Mouse (Mus musculus) liver, adult 2 months (tissue): ENCODE measurements around the gene Rnf34. TPM values are rescaled to one million over a fixed set of nuclear protein-coding genes. Genes with fewer than 3 reads are reported as not detected.

ENCODE experiments used
- DNase-seq: peaks from one replicate; pipeline ENCODE4 v3.0.0-alpha.2; 2011; ENCODE audit warnings: low read depth, low spot score; ENCODE audit errors: extremely low read depth
- H3K27ac ChIP-seq: fragments of 200-500 bp; replicated peaks from 2 replicates; pipeline ENCODE4 v1.5.1; 2012; ENCODE audit warnings: low read depth, mild to moderate bottlenecking, control low read depth, inconsistent platforms, low read length; ENCODE audit not compliant: insufficient read depth
- H3K27me3 ChIP-seq: fragments of 200-500 bp; 2 replicates; pipeline ENCODE4 v1.6.1; 2012; ENCODE audit warnings: mild to moderate bottlenecking, moderate library complexity, low read length, inconsistent platforms; ENCODE audit not compliant: control insufficient read depth, insufficient read depth
- H3K36me3 ChIP-seq: fragments of 200-500 bp; 2 replicates; pipeline ENCODE4 v1.6.1; 2012; ENCODE audit warnings: low read length, inconsistent platforms; ENCODE audit not compliant: control insufficient read depth, insufficient read depth
- H3K4me1 ChIP-seq: fragments of 200-500 bp; 2 replicates; pipeline ENCODE4 v1.6.1; 2011; ENCODE audit warnings: low read length; ENCODE audit not compliant: control insufficient read depth, insufficient read depth
- H3K4me3 ChIP-seq: fragments of 200-500 bp; 2 replicates; pipeline ENCODE4 v1.5.1; 2011; ENCODE audit warnings: low read depth, mild to moderate bottlenecking, control low read depth, low read length, moderate library complexity; ENCODE audit not compliant: insufficient read depth
- H3K79me2 ChIP-seq: fragments of 200-500 bp; 2 replicates; pipeline ENCODE4 v1.6.1; 2012; ENCODE audit warnings: inconsistent platforms, mild to moderate bottlenecking, low read length, moderate library complexity; ENCODE audit not compliant: control insufficient read depth, insufficient read depth
- H3K9ac ChIP-seq: fragments of 200-500 bp; 2 replicates; pipeline ENCODE4 v1.6.1; 2012; ENCODE audit warnings: low read depth, mild to moderate bottlenecking, control low read depth, inconsistent platforms, low read length
- CTCF ChIP-seq: fragments of 200-500 bp; IDR thresholded peaks from 2 replicates; pipeline ENCODE4 v1.5.1; 2011; ENCODE audit warnings: low read depth, low read length, control low read depth
- POLR2A ChIP-seq: fragments of 200-500 bp; IDR thresholded peaks from 2 replicates; pipeline ENCODE4 v1.6.1; 2011; ENCODE audit warnings: low read length, control low read depth; ENCODE audit not compliant: insufficient read depth; ENCODE audit errors: extremely low read depth
- WGBS: fragments of 180-500 bp; shearing (Covaris S2); methylation state at CpG from one replicate; pipeline ENCODE4 v1.1.7; 2018; 5-methylcytosine and 5-hydroxymethylcytosine counted together
- polyA plus RNA-seq: library from polyadenylated mRNA; depleted of rRNA; stranded (reverse); fragments of >200 nt; gene quantifications from 2 replicates; pipeline ENCODE4 v1.2.3, GENCODE M21; 2012
- total RNA-seq: library from RNA; depleted of rRNA; stranded (reverse); fragments of >200 nt; gene quantifications from 2 replicates; pipeline ENCODE4 v1.2.3, GENCODE M21; 2014

The Rnf34 gene
- total and polyA plus RNA-seq, 2 experiments = 3.4 to 5.3 TPM

GRCm38 (mm10) chr5:122894821-122895220 is 45.0 kb downstream of the Rnf34 start:
- Histone ChIP-seq H3K79me2 (peaks cover 12% of the 10 kb centered on the region; the same call in 1 of the 2 replicates), H3K4me3 (no peak overlapping the region), H3K27ac (no peak overlapping the region), H3K27me3 (no peaks in the 10 kb centered on the region), H3K9ac (no peak overlapping the region), H3K4me1 (peaks cover 7% of the 10 kb centered on the region), H3K36me3 (no peaks in the 10 kb centered on the region)
- DNase-seq = no peak
- no peak for TF ChIP-seq POLR2A
- TF ChIP-seq CTCF = no peak
- 67% methylated on average over 4 of the region's 4 CpGs for whole genome bisulfite sequencing

- H3K4me3 ChIP-seq = no peak overlapping the region
- no peaks in the 10 kb centered on the region for H3K27me3 ChIP-seq
- no peak overlapping the region for H3K27ac ChIP-seq
- H3K4me1 ChIP-seq = peaks cover 12% of the 10 kb centered on the region
- no peak for DNase-seq
- no peak for TF ChIP-seq POLR2A
- TF ChIP-seq CTCF = no peak
- H3K9ac ChIP-seq = no peak overlapping the region
- peaks cover 6% of the 10 kb centered on the region; the same call in 1 of the 2 replicates for H3K79me2 ChIP-seq
- no peaks in the 10 kb centered on the region for H3K36me3 ChIP-seq
- 93% methylated on average over 6 of the region's 6 CpGs for WGBS
These were observed 48.3 kb downstream of the Rnf34 start for GRCm38 (mm10) chr5:122898153-122898552.

DNA sequence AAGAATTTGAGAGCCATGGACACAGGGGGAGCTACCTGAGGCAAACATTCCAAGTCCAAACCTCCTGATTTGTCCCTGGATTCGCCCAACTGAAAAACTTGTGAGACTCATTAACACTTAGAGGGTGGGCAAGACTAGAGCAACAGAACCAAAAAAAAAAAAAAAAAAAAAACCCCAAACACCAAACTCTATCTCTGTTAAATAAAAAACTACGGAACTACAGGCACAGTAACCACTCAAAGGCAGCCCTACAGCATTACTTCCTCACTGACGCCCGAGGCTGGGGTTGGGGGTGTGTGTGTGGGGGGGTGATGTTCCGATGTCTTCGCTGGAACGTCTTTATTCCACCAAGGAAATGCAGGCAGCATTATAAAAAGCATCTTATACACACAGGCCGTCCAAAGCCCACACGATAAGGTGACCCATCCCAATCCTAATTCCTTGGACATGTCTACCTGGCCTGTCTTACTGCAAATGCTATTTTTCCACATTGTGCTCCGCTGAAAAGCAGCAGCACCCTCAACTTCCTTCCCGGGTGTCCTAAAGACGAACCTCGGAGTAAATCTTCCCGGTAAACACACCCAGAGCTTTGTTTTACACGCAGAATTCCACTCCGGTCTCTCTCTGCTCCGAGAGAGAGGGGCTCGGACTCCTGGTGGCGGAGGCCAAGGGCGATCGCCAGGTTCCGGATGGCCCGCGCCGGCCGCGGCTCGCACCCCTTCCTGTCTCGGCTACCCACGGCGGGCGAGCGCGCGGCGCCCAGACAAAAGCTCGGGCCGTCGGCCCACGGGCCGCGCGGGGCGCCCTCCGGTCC is 49.3 kb downstream of the Rnf34 start:
- H3K4me1 ChIP-seq = peaks cover 12% of the 10 kb centered on the region

GRCm38 (mm10) chr5:122899777-122900557 is 50.1 kb downstream of the Rnf34 start:
- TF ChIP-seq POLR2A (no peak), CTCF (no peak)
- Histone ChIP-seq H3K27ac (peak overlapping the region; percentile 68), H3K9ac (peak overlapping the region; percentile 99), H3K79me2 (peaks cover 6% of the 10 kb centered on the region; the same call in 1 of the 2 replicates), H3K36me3 (no peaks in the 10 kb centered on the region), H3K27me3 (no peaks in the 10 kb centered on the region), H3K4me3 (peak overlapping the region; percentile 92), H3K4me1 (peaks cover 12% of the 10 kb centered on the region)
- WGBS = 2% methylated on average over 111 of the region's 120 CpGs
- peak; percentile 63 for DNase-seq

More for the DNA sequence above, 49.3 kb downstream of the Rnf34 start:
- WGBS = 5% methylated on average over 43 of the region's 45 CpGs
- peak overlapping the region; percentile 92 for H3K4me3 ChIP-seq
- TF ChIP-seq CTCF (no peak), POLR2A (no peak)
- no peak for DNase-seq
- H3K9ac ChIP-seq = peak overlapping the region; percentile 99
- H3K27ac ChIP-seq = no peak overlapping the region; the same call in 1 of the 2 replicates
- no peaks in the 10 kb centered on the region for H3K27me3 ChIP-seq
- peaks cover 6% of the 10 kb centered on the region; the same call in 1 of the 2 replicates for H3K79me2 ChIP-seq
- no peaks in the 10 kb centered on the region for H3K36me3 ChIP-seq

DNA sequence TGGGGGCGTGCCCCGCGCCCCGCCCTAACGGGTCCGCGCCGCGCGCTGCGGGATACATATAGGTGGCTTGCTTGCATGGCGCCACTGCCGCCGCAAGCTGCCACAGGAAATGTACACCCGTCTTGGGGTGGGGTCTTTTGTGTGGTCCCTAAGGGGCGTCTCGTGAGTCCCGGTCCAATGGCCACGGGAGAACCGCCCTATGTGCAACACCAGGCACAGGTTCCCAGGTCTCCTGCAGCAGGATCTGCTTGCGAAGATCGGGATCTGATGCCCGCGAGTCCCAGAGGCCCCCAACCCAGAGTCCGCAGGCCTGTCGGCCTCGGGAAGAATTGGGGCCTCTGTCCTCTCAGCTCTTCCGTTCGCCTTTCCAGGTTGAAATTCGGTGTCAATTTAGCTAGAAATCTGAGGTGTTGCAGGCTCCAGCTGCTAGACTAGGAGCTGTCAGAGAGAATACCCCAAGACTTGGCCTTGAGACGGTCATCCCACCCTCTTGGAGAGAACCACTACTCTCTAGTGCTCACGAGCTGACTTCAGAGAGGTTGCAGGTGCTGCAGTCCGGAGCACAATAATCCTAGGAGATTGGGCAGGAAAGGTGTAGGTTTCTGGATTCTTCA is 50.8 kb downstream of the Rnf34 start:
- TF ChIP-seq CTCF = no peak
- TF ChIP-seq POLR2A = no peak
- Histone ChIP-seq H3K36me3 (no peaks in the 10 kb centered on the region), H3K4me1 (peaks cover 9% of the 10 kb centered on the region; the same call in 1 of the 2 replicates), H3K9ac (peak overlapping the region; percentile 82), H3K4me3 (peak overlapping the region; percentile 92), H3K27ac (no peak overlapping the region), H3K79me2 (peaks cover 6% of the 10 kb centered on the region; the same call in 1 of the 2 replicates), H3K27me3 (no peaks in the 10 kb centered on the region)
- WGBS = 4% methylated on average over 33 of the region's 33 CpGs
- peak; percentile 22 for DNase-seq
